Mouse (Mus musculus): ENCODE results near the gene Plekhg4.

GRCm38 (mm10) chr8:105387151-105387550 lies 14.1 kb downstream of the Plekhg4 start:
- TF ChIP-seq ZC3H11A (IDR thresholded peaks at IDR 0.05; ENCODE audit: borderline replicate concordance, low read depth, low read length) (no peak), HCFC1 (IDR thresholded peaks at IDR 0.05; ENCODE audit: borderline replicate concordance, insufficient read depth, low read length) (no peak), MAFK (IDR thresholded peaks at IDR 0.05; ENCODE audit: insufficient read depth, low read depth, low read length) (no peak), CHD2 (IDR thresholded peaks at IDR 0.05; ENCODE audit: low read depth, low read length) (no peak)

All from ES-E14 (cell line).